Mouse (Mus musculus) stomach, postnatal 0 days (tissue): ENCODE measurements at regions not wholly inside any gene's neighbourhood (a gene's known extent, or its start where the extent isn't known, plus 50 kb on each side); places are given as distances from the start of the nearest gene placed in this dataset.

ENCODE experiments used
- ATAC-seq: fragments of 200-750 bp; cut with Nextera tagmentation; 2 replicates; pipeline ENCODE4 v1.8.0; 2017; ENCODE audit not compliant: low FRiP score, low TSS enrichment
- DNase-seq: peaks from one replicate; pipeline ENCODE4 v3.0.0-alpha.2; 2016; ENCODE audit warnings: low spot score
- H3K27ac ChIP-seq: fragments of 300-500 bp; sonication (generic); replicated peaks from 2 replicates; pipeline ENCODE4 v1.5.1; 2014; ENCODE audit warnings: mild to moderate bottlenecking, control low read depth
- H3K27me3 ChIP-seq: fragments of 300-500 bp; sonication (generic); 2 replicates; pipeline ENCODE4 v1.6.1; 2014; ENCODE audit warnings: low read length; ENCODE audit not compliant: control insufficient read depth, insufficient read depth
- H3K36me3 ChIP-seq: fragments of 300-500 bp; sonication (generic); 2 replicates; pipeline ENCODE4 v1.6.1; 2014; ENCODE audit warnings: low read length, mixed read lengths; ENCODE audit not compliant: control insufficient read depth, insufficient read depth
- H3K4me1 ChIP-seq: fragments of 300-500 bp; sonication (generic); replicated peaks from 2 replicates; pipeline ENCODE4 v1.6.1; 2014; ENCODE audit warnings: antibody characterized with exemption; ENCODE audit not compliant: control insufficient read depth, insufficient read depth
- H3K4me2 ChIP-seq: fragments of 300-500 bp; sonication (generic); replicated peaks from 2 replicates; pipeline ENCODE4 v1.6.1; 2014; ENCODE audit warnings: low read depth, mild to moderate bottlenecking, control low read depth, moderate library complexity
- H3K4me3 ChIP-seq: fragments of 300-500 bp; sonication (generic); 2 replicates; pipeline ENCODE4 v1.5.1; 2014; ENCODE audit warnings: low read depth, low read length, control low read depth
- H3K9ac ChIP-seq: fragments of 300-500 bp; sonication (generic); 2 replicates; pipeline ENCODE4 v1.6.1; 2014; ENCODE audit warnings: mild to moderate bottlenecking, low read length, control low read depth, mixed read lengths
- H3K9me3 ChIP-seq: fragments of 300-500 bp; sonication (generic); 2 replicates; pipeline ENCODE4 v1.6.1; 2016; ENCODE audit warnings: low read length; ENCODE audit not compliant: control insufficient read depth
- CTCF ChIP-seq: IDR thresholded peaks from 2 replicates; pipeline ENCODE4 v1.5.1; 2016; ENCODE audit warnings: antibody characterized with exemption, low read depth, mild to moderate bottlenecking, moderate library complexity
- EP300 ChIP-seq: optimal IDR thresholded peaks from 2 replicates; pipeline ENCODE3; 2016; ENCODE audit warnings: antibody characterized with exemption
- WGBS: fragments of 180-500 bp; shearing (Covaris S2); extraction: QIAGEN DNeasy Blood & Tissue Kit; methylation state at CpG from one replicate; pipeline ENCODE4 v1.1.7; 2014; 5-methylcytosine and 5-hydroxymethylcytosine counted together

DNA sequence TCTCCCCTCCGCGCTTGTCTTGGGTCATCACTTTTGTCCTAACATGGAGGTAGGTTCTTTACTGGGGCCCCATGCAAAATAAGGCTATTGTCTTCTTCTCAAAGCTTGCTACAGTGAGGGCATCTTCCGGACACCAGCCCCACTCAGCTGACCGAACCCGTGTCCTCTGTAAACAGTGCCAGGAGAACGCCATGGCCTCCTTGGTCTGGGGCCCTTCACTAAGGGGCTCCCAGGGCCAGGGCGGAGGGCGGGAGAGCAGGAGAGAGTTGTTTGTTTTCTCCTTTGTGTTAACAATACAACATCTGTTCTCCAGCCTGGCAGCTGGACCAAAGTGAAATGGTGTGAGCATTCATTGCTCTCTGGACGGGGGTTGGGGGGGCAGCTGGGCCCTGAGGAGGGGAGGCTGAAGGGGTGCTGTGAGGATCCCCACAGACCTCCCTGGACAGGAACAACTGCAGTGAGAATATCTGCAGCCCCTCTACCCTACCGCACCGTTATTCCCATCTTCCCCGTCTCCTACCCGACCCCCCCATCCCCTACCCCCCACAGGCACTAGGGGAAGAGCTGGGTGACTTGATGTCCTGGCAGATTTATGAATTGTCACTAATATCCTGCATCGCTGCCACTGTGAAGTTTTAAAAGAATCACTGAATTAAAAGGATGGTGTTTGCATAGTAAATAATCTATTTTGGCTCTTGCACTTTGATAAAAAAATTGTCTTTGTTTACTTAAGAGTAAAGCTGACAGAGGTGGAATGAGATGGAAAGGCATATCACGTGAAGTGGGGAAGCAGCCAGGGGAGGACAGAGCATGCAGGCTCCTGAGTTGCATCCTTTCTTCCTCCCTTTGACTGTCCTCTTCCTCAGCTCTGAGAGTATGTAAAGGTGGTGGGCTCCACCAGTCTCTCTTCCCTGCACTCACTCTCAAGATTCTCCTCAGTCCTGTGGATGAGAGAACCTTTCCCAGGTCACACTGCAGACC lies 97.5 kb upstream of the Teddm2 start:
- no peak overlapping the region for H3K4me3 ChIP-seq
- H3K4me2 ChIP-seq = no peak overlapping the region
- no peaks in the 10 kb centered on the region for H3K4me1 ChIP-seq
- H3K27me3 ChIP-seq = no peaks in the 10 kb centered on the region
- WGBS = 53% methylated on average over 15 of the region's 15 CpGs
- ATAC-seq = no peak
- DNase-seq = no peak
- no peak overlapping the region for H3K27ac ChIP-seq
- TF ChIP-seq EP300 (no peak), CTCF (no peak)
- no peaks in the 10 kb centered on the region for H3K9me3 ChIP-seq
- H3K36me3 ChIP-seq = no peaks in the 10 kb centered on the region
- no peak overlapping the region for H3K9ac ChIP-seq

DNA sequence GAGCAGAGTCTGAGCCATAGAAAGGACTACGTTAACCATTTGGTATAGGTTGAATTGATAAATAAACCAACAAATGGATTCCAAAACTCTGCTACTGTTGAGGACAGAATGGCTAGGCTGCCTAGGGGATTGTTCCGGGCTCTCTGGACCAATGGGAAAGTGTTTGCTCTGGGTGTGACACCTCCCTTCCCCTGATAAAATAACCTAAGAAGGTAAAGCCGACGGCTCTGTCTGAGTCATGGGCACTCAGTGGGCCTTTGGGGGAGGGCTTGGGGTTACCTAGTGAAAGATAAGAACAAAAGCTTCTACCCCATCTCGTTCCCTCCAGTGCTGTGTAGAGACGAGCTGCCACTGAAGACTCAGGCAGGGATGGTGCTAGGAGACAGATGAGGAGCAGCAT lies 99.7 kb upstream of the Teddm2 start:
- Histone ChIP-seq H3K36me3 (no peaks in the 10 kb centered on the region), H3K4me2 (no peak overlapping the region), H3K27ac (no peak overlapping the region), H3K27me3 (no peaks in the 10 kb centered on the region), H3K9me3 (no peaks in the 10 kb centered on the region), H3K4me1 (no peaks in the 10 kb centered on the region), H3K9ac (no peak overlapping the region), H3K4me3 (no peak overlapping the region)
- TF ChIP-seq EP300 = no peak
- no peak for TF ChIP-seq CTCF
- WGBS = 38% methylated on average over 6 of the region's 6 CpGs
- DNase-seq (peak; percentile 71), ATAC-seq (peak; percentile 92)

- H3K36me3 ChIP-seq = no peaks in the 10 kb centered on the region
- H3K4me2 ChIP-seq = no peak overlapping the region
- WGBS = 57% methylated on average over 7 of the region's 7 CpGs
- no peak overlapping the region for H3K27ac ChIP-seq
- no peaks in the 10 kb centered on the region for H3K9me3 ChIP-seq
- no peak for DNase-seq
- no peaks in the 10 kb centered on the region for H3K27me3 ChIP-seq
- H3K9ac ChIP-seq = no peak overlapping the region
- no peak for ATAC-seq
- H3K4me3 ChIP-seq = no peak overlapping the region
- no peak for TF ChIP-seq EP300
- TF ChIP-seq CTCF = no peak
- no peaks in the 10 kb centered on the region for H3K4me1 ChIP-seq
Measured at GRCm38 (mm10) chr1:154003669-154004068, 103.6 kb upstream of the Teddm2 start.

- DNase-seq (no peak), ATAC-seq (no peak)
- Histone ChIP-seq H3K9ac (no peak overlapping the region), H3K4me1 (no peaks in the 10 kb centered on the region), H3K4me2 (no peak overlapping the region), H3K27ac (no peak overlapping the region), H3K9me3 (no peaks in the 10 kb centered on the region), H3K4me3 (no peak overlapping the region), H3K36me3 (no peaks in the 10 kb centered on the region), H3K27me3 (no peaks in the 10 kb centered on the region)
- 93% methylated on average over 4 of the region's 4 CpGs for WGBS
- TF ChIP-seq CTCF (no peak), EP300 (no peak)
Measured at GRCm38 (mm10) chr1:154004647-154005046, 104.6 kb upstream of the Teddm2 start.

DNA sequence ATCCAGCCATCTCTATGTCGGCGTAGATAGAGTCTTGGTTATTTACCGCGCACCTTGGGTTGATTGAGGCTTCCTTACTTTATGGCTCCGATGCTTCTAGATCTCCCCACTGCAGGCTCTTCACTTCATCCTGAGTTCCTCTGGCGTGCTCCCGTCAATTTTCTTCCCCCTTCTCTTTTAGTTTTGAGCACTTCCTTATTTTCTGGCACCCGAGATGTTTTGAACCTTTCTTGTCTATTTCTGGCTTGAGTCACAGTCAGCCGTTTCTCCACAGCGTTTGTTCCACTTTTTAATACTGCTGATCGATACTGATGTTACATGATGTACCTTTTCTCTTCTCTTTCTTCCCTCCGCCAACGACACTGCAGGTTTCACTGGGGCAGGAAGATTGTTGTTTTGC lies 106.0 kb upstream of the Teddm2 start:
- no peak for DNase-seq
- H3K9me3 ChIP-seq = no peaks in the 10 kb centered on the region
- no peaks in the 10 kb centered on the region for H3K27me3 ChIP-seq
- no peak overlapping the region for H3K4me2 ChIP-seq
- TF ChIP-seq CTCF (no peak), EP300 (no peak)
- no peak overlapping the region for H3K27ac ChIP-seq
- no peak overlapping the region for H3K9ac ChIP-seq
- ATAC-seq = no peak
- H3K4me3 ChIP-seq = no peak overlapping the region
- H3K4me1 ChIP-seq = no peaks in the 10 kb centered on the region
- no peaks in the 10 kb centered on the region for H3K36me3 ChIP-seq
- WGBS = 84% methylated on average over 13 of the region's 13 CpGs

DNA sequence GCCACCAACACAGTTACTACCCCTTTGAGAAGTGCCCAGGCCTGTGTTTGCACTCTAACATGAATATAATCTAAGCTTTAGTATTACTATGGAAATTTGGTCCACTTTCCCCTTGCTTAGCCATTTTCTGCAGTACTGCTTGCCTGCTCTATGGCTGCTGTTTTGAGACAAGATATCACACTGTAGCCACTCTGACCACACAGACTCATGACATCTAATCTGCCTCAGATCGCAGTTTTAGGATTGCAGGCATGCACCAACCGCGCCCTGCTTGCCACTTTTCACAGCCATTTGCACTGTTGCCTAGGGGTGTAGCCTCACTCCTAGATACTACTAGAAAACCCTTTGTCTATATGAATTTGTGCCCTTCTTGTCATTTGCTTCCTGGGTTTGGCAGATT lies 107.4 kb upstream of the Teddm2 start:
- no peak overlapping the region for H3K4me3 ChIP-seq
- H3K27me3 ChIP-seq = no peaks in the 10 kb centered on the region
- DNase-seq (no peak), ATAC-seq (no peak)
- H3K9me3 ChIP-seq = no peaks in the 10 kb centered on the region
- no peak overlapping the region for H3K4me2 ChIP-seq
- H3K9ac ChIP-seq = no peak overlapping the region
- no peaks in the 10 kb centered on the region for H3K4me1 ChIP-seq
- WGBS = 90% methylated on average over 3 of the region's 3 CpGs
- no peak overlapping the region for H3K27ac ChIP-seq
- no peak for TF ChIP-seq CTCF
- TF ChIP-seq EP300 = no peak
- H3K36me3 ChIP-seq = no peaks in the 10 kb centered on the region
